Mouse (Mus musculus) stomach, postnatal 0 days (tissue): ENCODE data around the gene Dach1. TPM values are rescaled to one million over a fixed set of nuclear protein-coding genes. Genes with fewer than 3 reads are reported as not detected.

ENCODE experiments used
- ATAC-seq: fragments of 200-750 bp; cut with Nextera tagmentation; 2 replicates; pipeline ENCODE4 v1.8.0; 2017; ENCODE audit not compliant: low FRiP score, low TSS enrichment
- DNase-seq: peaks from one replicate; pipeline ENCODE4 v3.0.0-alpha.2; 2016; ENCODE audit warnings: low spot score
- H3K27ac ChIP-seq: fragments of 300-500 bp; sonication (generic); replicated peaks from 2 replicates; pipeline ENCODE4 v1.5.1; 2014; ENCODE audit warnings: mild to moderate bottlenecking, control low read depth
- H3K27me3 ChIP-seq: fragments of 300-500 bp; sonication (generic); 2 replicates; pipeline ENCODE4 v1.6.1; 2014; ENCODE audit warnings: low read length; ENCODE audit not compliant: control insufficient read depth, insufficient read depth
- H3K36me3 ChIP-seq: fragments of 300-500 bp; sonication (generic); 2 replicates; pipeline ENCODE4 v1.6.1; 2014; ENCODE audit warnings: low read length, mixed read lengths; ENCODE audit not compliant: control insufficient read depth, insufficient read depth
- H3K4me1 ChIP-seq: fragments of 300-500 bp; sonication (generic); replicated peaks from 2 replicates; pipeline ENCODE4 v1.6.1; 2014; ENCODE audit warnings: antibody characterized with exemption; ENCODE audit not compliant: control insufficient read depth, insufficient read depth
- H3K4me2 ChIP-seq: fragments of 300-500 bp; sonication (generic); replicated peaks from 2 replicates; pipeline ENCODE4 v1.6.1; 2014; ENCODE audit warnings: low read depth, mild to moderate bottlenecking, control low read depth, moderate library complexity
- H3K4me3 ChIP-seq: fragments of 300-500 bp; sonication (generic); 2 replicates; pipeline ENCODE4 v1.5.1; 2014; ENCODE audit warnings: low read depth, low read length, control low read depth
- H3K9ac ChIP-seq: fragments of 300-500 bp; sonication (generic); 2 replicates; pipeline ENCODE4 v1.6.1; 2014; ENCODE audit warnings: mild to moderate bottlenecking, low read length, control low read depth, mixed read lengths
- H3K9me3 ChIP-seq: fragments of 300-500 bp; sonication (generic); 2 replicates; pipeline ENCODE4 v1.6.1; 2016; ENCODE audit warnings: low read length; ENCODE audit not compliant: control insufficient read depth
- CTCF ChIP-seq: IDR thresholded peaks from 2 replicates; pipeline ENCODE4 v1.5.1; 2016; ENCODE audit warnings: antibody characterized with exemption, low read depth, mild to moderate bottlenecking, moderate library complexity
- EP300 ChIP-seq: optimal IDR thresholded peaks from 2 replicates; pipeline ENCODE3; 2016; ENCODE audit warnings: antibody characterized with exemption
- WGBS: fragments of 180-500 bp; shearing (Covaris S2); extraction: QIAGEN DNeasy Blood & Tissue Kit; methylation state at CpG from one replicate; pipeline ENCODE4 v1.1.7; 2014; 5-methylcytosine and 5-hydroxymethylcytosine counted together
- polyA plus RNA-seq: library from polyadenylated mRNA; unstranded; fragments of >200 nt; fragmentation: Nextera tagmentation; extraction: Ambion mirVana; gene quantifications from 2 replicates; pipeline ENCODE4 v1.2.1, GENCODE M21; 2015

Gene Dach1
- polyA plus RNA-seq, 1 experiment from 2014 or later, result 2.3 TPM

GRCm38 (mm10) chr14:98064190-98064589, 105.4 kb downstream of the Dach1 start:
- Histone ChIP-seq H3K4me1 (no peaks in the 10 kb centered on the region), H3K4me2 (no peak overlapping the region), H3K9me3 (no peaks in the 10 kb centered on the region), H3K36me3 (no peaks in the 10 kb centered on the region), H3K9ac (no peak overlapping the region), H3K4me3 (no peak overlapping the region), H3K27ac (no peak overlapping the region), H3K27me3 (no peaks in the 10 kb centered on the region)
- TF ChIP-seq CTCF (no peak), EP300 (no peak)
- 32% methylated on average over 2 of the region's 2 CpGs for whole genome bisulfite sequencing
- ATAC-seq, result no peak
- no peak for DNase-seq

- no peaks in the 10 kb centered on the region for H3K36me3 ChIP-seq
- DNase-seq (no peak), ATAC-seq (no peak)
- H3K4me3 ChIP-seq, result no peak overlapping the region
- H3K4me1 ChIP-seq, result no peaks in the 10 kb centered on the region
- no peak overlapping the region for H3K4me2 ChIP-seq
- no peak for TF ChIP-seq EP300
- TF ChIP-seq CTCF, result no peak
- 56% methylated on average over 2 of the region's 2 CpGs for WGBS
- no peak overlapping the region for H3K27ac ChIP-seq
- no peaks in the 10 kb centered on the region for H3K27me3 ChIP-seq
- no peaks in the 10 kb centered on the region for H3K9me3 ChIP-seq
- no peak overlapping the region for H3K9ac ChIP-seq
These were observed 120.2 kb downstream of the Dach1 start for GRCm38 (mm10) chr14:98049329-98049728.

GRCm38 (mm10) chr14:98048403-98048802, 121.2 kb downstream of the Dach1 start:
- Histone ChIP-seq H3K4me2 (no peak overlapping the region), H3K27me3 (no peaks in the 10 kb centered on the region), H3K9me3 (no peaks in the 10 kb centered on the region), H3K36me3 (no peaks in the 10 kb centered on the region), H3K4me1 (no peaks in the 10 kb centered on the region), H3K9ac (no peak overlapping the region), H3K27ac (no peak overlapping the region), H3K4me3 (no peak overlapping the region)
- WGBS, result 86% methylated on average over 2 of the region's 2 CpGs
- no peak for TF ChIP-seq CTCF
- TF ChIP-seq EP300, result no peak
- DNase-seq (no peak), ATAC-seq (no peak)

GRCm38 (mm10) chr14:98047670-98048069, 121.9 kb downstream of the Dach1 start:
- no peak overlapping the region for H3K4me2 ChIP-seq

GRCm38 (mm10) chr14:98046960-98047359, 122.6 kb downstream of the Dach1 start:
- Histone ChIP-seq H3K4me3 (no peak overlapping the region), H3K27ac (no peak overlapping the region), H3K4me2 (no peak overlapping the region), H3K9ac (no peak overlapping the region), H3K9me3 (no peaks in the 10 kb centered on the region), H3K4me1 (no peaks in the 10 kb centered on the region), H3K36me3 (no peaks in the 10 kb centered on the region), H3K27me3 (no peaks in the 10 kb centered on the region)
- no peak for ATAC-seq
- DNase-seq, result no peak
- no peak for TF ChIP-seq EP300
- no peak for TF ChIP-seq CTCF

More at GRCm38 (mm10) chr14:98047670-98048069, 121.9 kb downstream of the Dach1 start:
- TF ChIP-seq CTCF, result no peak
- TF ChIP-seq EP300, result no peak
- H3K27me3 ChIP-seq, result no peaks in the 10 kb centered on the region
- no peaks in the 10 kb centered on the region for H3K9me3 ChIP-seq
- no peaks in the 10 kb centered on the region for H3K36me3 ChIP-seq
- no peaks in the 10 kb centered on the region for H3K4me1 ChIP-seq
- H3K9ac ChIP-seq, result no peak overlapping the region
- 77% methylated on average over 3 of the region's 3 CpGs for WGBS
- ATAC-seq (no peak), DNase-seq (no peak)
- H3K27ac ChIP-seq, result no peak overlapping the region
- H3K4me3 ChIP-seq, result no peak overlapping the region

GRCm38 (mm10) chr14:98038524-98038923, 131.0 kb downstream of the Dach1 start:
- Histone ChIP-seq H3K9me3 (no peaks in the 10 kb centered on the region), H3K27ac (no peak overlapping the region), H3K27me3 (no peaks in the 10 kb centered on the region), H3K9ac (no peak overlapping the region), H3K36me3 (no peaks in the 10 kb centered on the region), H3K4me1 (no peaks in the 10 kb centered on the region), H3K4me2 (no peak overlapping the region), H3K4me3 (no peak overlapping the region)
- DNase-seq (no peak), ATAC-seq (no peak)
- WGBS, result 54% methylated on average over 1 of the region's 1 CpGs
- TF ChIP-seq CTCF, result no peak
- no peak for TF ChIP-seq EP300
